Mouse (Mus musculus) MEL (cell line): ENCODE data around the gene Zfp119a. TPM values are rescaled to one million over a fixed set of nuclear protein-coding genes. Genes with fewer than 3 reads are reported as not detected.

Experiments used
- DNase-seq: peaks from one replicate; pipeline ENCODE4 v3.0.0; 2011; ENCODE audit warnings: low read depth, low spot score
- H3K27ac ChIP-seq: 2 replicates; pipeline ENCODE4 v1.5.1; 2012; ENCODE audit warnings: low read depth, mild to moderate bottlenecking, control low read depth, low read length, moderate library complexity; ENCODE audit not compliant: control insufficient read depth
- H3K27me3 ChIP-seq, 2 experiments: fragments of 150-350 bp in 1 of 2; sonication (generic) in 1 of 2; 2 replicates each; pipeline ENCODE4 v1.6.1; 2012; ENCODE audit warnings: low read length in 2 of 2, mild to moderate bottlenecking in 2 of 2, improper control_type of control experiment in 1 of 2, moderate library complexity in 1 of 2; ENCODE audit not compliant: insufficient read depth in 2 of 2, control insufficient read depth in 1 of 2
- H3K36me3 ChIP-seq, 2 experiments: 2 replicates each; pipeline ENCODE4 v1.6.1; 2012 to 2014; ENCODE audit warnings: low read length in 2 of 2, improper control_type of control experiment in 1 of 2, inconsistent platforms in 1 of 2, mild to moderate bottlenecking in 1 of 2; ENCODE audit not compliant: insufficient read depth in 2 of 2, control insufficient read depth in 1 of 2
- H3K4me1 ChIP-seq, 2 experiments: fragments of 150-350 bp in 1 of 2; sonication (generic) in 1 of 2; 2 replicates each; pipeline ENCODE4 v1.6.1; 2012; ENCODE audit warnings: low read length in 2 of 2, improper control_type of control experiment in 1 of 2, mild to moderate bottlenecking in 1 of 2; ENCODE audit not compliant: insufficient read depth in 2 of 2, control insufficient read depth in 1 of 2
- H3K4me3 ChIP-seq, 2 experiments: fragments of 150-350 bp in 1 of 2; sonication (generic) in 1 of 2; 2 replicates each; pipeline ENCODE4 v1.5.1; 2012; ENCODE audit warnings: low read depth in 2 of 2, low read length in 2 of 2, mild to moderate bottlenecking in 2 of 2, moderate library complexity in 2 of 2, control low read depth in 1 of 2, improper control_type of control experiment in 1 of 2; ENCODE audit not compliant: control insufficient read depth in 1 of 2, insufficient read depth in 1 of 2
- H3K79me2 ChIP-seq: 2 replicates; pipeline ENCODE4 v1.6.1; 2012; ENCODE audit warnings: mild to moderate bottlenecking, low read length, moderate library complexity; ENCODE audit not compliant: control insufficient read depth, poor library complexity, insufficient read depth
- H3K9ac ChIP-seq: 2 replicates; pipeline ENCODE4 v1.6.1; 2012; ENCODE audit warnings: low read depth, mild to moderate bottlenecking, control low read depth, low read length, moderate library complexity; ENCODE audit not compliant: control insufficient read depth, poor library complexity, severe bottlenecking
- H3K9me3 ChIP-seq: fragments of 150-350 bp; sonication (generic); replicated peaks from 2 replicates; pipeline ENCODE4 v1.6.1; 2012; ENCODE audit warnings: mild to moderate bottlenecking, low read length, improper control_type of control experiment, moderate library complexity; ENCODE audit not compliant: insufficient read depth
- CHD1 ChIP-seq: IDR thresholded peaks from 2 replicates; pipeline ENCODE4 v1.6.1; 2012; ENCODE audit warnings: low read depth, mild to moderate bottlenecking, inconsistent platforms, low read length, improper control_type of control experiment
- CTCF ChIP-seq, 3 experiments: IDR thresholded peaks in 2 of 3; conservative IDR thresholded peaks in 1 of 3; 2 replicates each; pipeline ENCODE4 v1.5.1; 2011 to 2012; ENCODE audit warnings: low read length in 3 of 3, low read depth in 2 of 3, mild to moderate bottlenecking in 2 of 3, improper control_type of control experiment in 1 of 3, inconsistent platforms in 1 of 3, mixed read lengths in 1 of 3, moderate library complexity in 1 of 3; ENCODE audit not compliant: control insufficient read depth in 1 of 3, insufficient read depth in 1 of 3, poor library complexity in 1 of 3, severe bottlenecking in 1 of 3
- E2F4 ChIP-seq: IDR thresholded peaks from 2 replicates; pipeline ENCODE4 v1.6.1; 2011; ENCODE audit warnings: low read depth, low read length, improper control_type of control experiment, borderline replicate concordance
- EP300 ChIP-seq, 2 experiments: IDR thresholded peaks; 2 replicates each; pipeline ENCODE4 v1.6.1; 2011; ENCODE audit warnings: improper control_type of control experiment in 2 of 2, low read length in 2 of 2, low read depth in 1 of 2, mild to moderate bottlenecking in 1 of 2
- GABPA ChIP-seq: IDR thresholded peaks from 2 replicates; pipeline ENCODE4 v1.6.1; 2012; ENCODE audit warnings: low read depth, mild to moderate bottlenecking, inconsistent platforms, low read length, improper control_type of control experiment, moderate library complexity
- GATA1 ChIP-seq: IDR thresholded peaks from 2 replicates; pipeline ENCODE4 v1.6.1; 2011; ENCODE audit warnings: low read depth, low read length, improper control_type of control experiment
- MAFK ChIP-seq: IDR thresholded peaks from 2 replicates; pipeline ENCODE4 v1.6.1; 2011; ENCODE audit warnings: low read depth, mild to moderate bottlenecking, low read length, improper control_type of control experiment, borderline replicate concordance
- MAZ ChIP-seq: IDR thresholded peaks from 2 replicates; pipeline ENCODE4 v1.6.1; 2012; ENCODE audit warnings: low read depth, mild to moderate bottlenecking, inconsistent platforms, low read length, improper control_type of control experiment
- MYB ChIP-seq: IDR thresholded peaks from 2 replicates; pipeline ENCODE4 v1.6.1; 2011; ENCODE audit warnings: mild to moderate bottlenecking, low read depth, low read length, improper control_type of control experiment
- NELFE ChIP-seq: IDR thresholded peaks from 2 replicates; pipeline ENCODE4 v1.6.1; 2011; ENCODE audit warnings: low read depth, low read length, improper control_type of control experiment
- NRF1 ChIP-seq: IDR thresholded peaks from 2 replicates; pipeline ENCODE4 v1.6.1; 2014; ENCODE audit warnings: low read depth, mild to moderate bottlenecking, inconsistent platforms, low read length, improper control_type of control experiment, moderate library complexity; ENCODE audit not compliant: poor library complexity, insufficient read depth, severe bottlenecking
- POLR2AphosphoS5 ChIP-seq: IDR thresholded peaks from 2 replicates; pipeline ENCODE4 v1.6.1; 2012; ENCODE audit warnings: low read depth, borderline replicate concordance, mild to moderate bottlenecking, inconsistent platforms, low read length, moderate library complexity, mixed read lengths
- RAD21 ChIP-seq: IDR thresholded peaks from 2 replicates; pipeline ENCODE4 v1.6.1; 2011; ENCODE audit warnings: mild to moderate bottlenecking, low read depth, low read length, improper control_type of control experiment
- RCOR1 ChIP-seq: IDR thresholded peaks from 2 replicates; pipeline ENCODE4 v1.6.1; 2012; ENCODE audit warnings: low read depth, mild to moderate bottlenecking, inconsistent platforms, low read length, improper control_type of control experiment
- SMC3 ChIP-seq: IDR thresholded peaks from 2 replicates; pipeline ENCODE4 v1.6.1; 2011; ENCODE audit warnings: low read depth, low read length, improper control_type of control experiment
- TBP ChIP-seq: IDR thresholded peaks from 2 replicates; pipeline ENCODE4 v1.8.0; 2011; ENCODE audit warnings: low read depth, low read length, improper control_type of control experiment
- UBTF ChIP-seq: IDR thresholded peaks from 2 replicates; pipeline ENCODE4 v1.6.1; 2012; ENCODE audit warnings: low read depth, mild to moderate bottlenecking, inconsistent platforms, low read length, improper control_type of control experiment, moderate library complexity, borderline replicate concordance; ENCODE audit not compliant: insufficient read depth
- USF1 ChIP-seq: IDR thresholded peaks from 2 replicates; pipeline ENCODE4 v1.6.1; 2014; ENCODE audit warnings: low read depth, mild to moderate bottlenecking, inconsistent platforms, low read length, improper control_type of control experiment, moderate library complexity
- USF2 ChIP-seq, 2 experiments: IDR thresholded peaks; 2 replicates each; pipeline ENCODE4 v1.6.1; 2011 to 2012; ENCODE audit warnings: improper control_type of control experiment in 2 of 2, low read length in 2 of 2, borderline replicate concordance in 1 of 2, inconsistent platforms in 1 of 2, low read depth in 1 of 2, mild to moderate bottlenecking in 1 of 2; ENCODE audit not compliant: insufficient read depth in 1 of 2
- ZC3H11A ChIP-seq: IDR thresholded peaks from 2 replicates; pipeline ENCODE4 v1.6.1; 2012; ENCODE audit warnings: low read depth, mild to moderate bottlenecking, inconsistent platforms, low read length, improper control_type of control experiment
- ZKSCAN1 ChIP-seq: IDR thresholded peaks from 2 replicates; pipeline ENCODE4 v1.6.1; 2012; ENCODE audit warnings: low read depth, mild to moderate bottlenecking, inconsistent platforms, low read length, improper control_type of control experiment, moderate library complexity
- ZMIZ1 ChIP-seq: IDR thresholded peaks from 2 replicates; pipeline ENCODE4 v1.6.1; 2012; ENCODE audit warnings: low read depth, mild to moderate bottlenecking, inconsistent platforms, low read length, improper control_type of control experiment, moderate library complexity
- polyA plus RNA-seq, 2 experiments: library from polyadenylated mRNA; stranded (reverse) in 1 of 2; unstranded in 1 of 2; fragments of >175 nt in 1 of 2; fragments of >200 nt in 1 of 2; gene quantifications; 2 replicates each; pipeline versions ENCODE4 v1.2.1 to v1.2.4; 2012; ENCODE audit warnings: low replicate concordance in 2 of 2, low read depth in 1 of 2; ENCODE audit not compliant: insufficient read length in 2 of 2, insufficient read depth in 1 of 2, missing spikeins in 1 of 2
- total RNA-seq: library from RNA; depleted of rRNA; stranded (reverse); fragments of 300-350 nt; gene quantifications from 2 replicates; pipeline ENCODE4 v1.2.3, GENCODE M21; 2012; rRNA removed

Gene Zfp119a
- total and polyA plus RNA-seq, 3 experiments = 0.71 to 1.7 TPM; not detected in 1

DNA sequence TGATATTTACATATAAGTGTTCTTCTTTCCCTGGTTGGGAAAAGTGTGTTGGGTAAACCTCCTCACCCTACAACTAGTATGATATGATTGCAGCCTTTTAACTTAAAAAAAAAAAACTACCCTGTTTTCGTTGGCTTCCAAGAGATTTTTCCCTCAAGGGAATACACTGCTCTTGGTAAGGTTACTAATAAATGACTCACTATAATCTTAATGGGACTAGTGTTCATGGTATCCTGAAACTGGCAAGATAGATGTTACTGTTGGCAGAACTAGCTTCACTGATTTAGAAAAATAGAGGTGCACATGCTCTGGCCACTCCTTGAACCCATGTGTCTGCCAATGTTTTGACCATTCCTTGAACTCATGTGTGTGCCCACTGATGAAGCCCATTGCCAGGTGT is 57.2 kb downstream of the Zfp119a start:
- H3K9me3 ChIP-seq = no peaks in the 10 kb centered on the region
- H3K9ac ChIP-seq = no peak overlapping the region
- no peak for DNase-seq
- no peaks in the 10 kb centered on the region for H3K4me1 ChIP-seq
- no peak for TF ChIP-seq MAZ
- TF ChIP-seq USF1 = no peak
- no peak for TF ChIP-seq EP300 (IDR thresholded peaks at IDR 0.05; ENCODE audit: low read depth in 1 of 2, low read length in 2 of 2)
- TF ChIP-seq USF2 (IDR thresholded peaks at IDR 0.05; ENCODE audit: borderline replicate concordance in 1 of 2, insufficient read depth in 1 of 2, low read depth in 1 of 2, low read length in 2 of 2) = no peak
- no peak for TF ChIP-seq RCOR1
- TF ChIP-seq NELFE = no peak
- TF ChIP-seq ZKSCAN1 = no peak
- TF ChIP-seq TBP = no peak
- no peak for TF ChIP-seq POLR2AphosphoS5
- TF ChIP-seq NRF1 = no peak
- TF ChIP-seq MAFK = no peak
- no peak for TF ChIP-seq ZMIZ1
- no peak for TF ChIP-seq E2F4
- no peak for TF ChIP-seq UBTF
- no peak for TF ChIP-seq CTCF (IDR thresholded peaks at IDR 0.05 in 2 of 3, conservative IDR thresholded peaks at IDR 0.05 in 1 of 3; ENCODE audit: control insufficient read depth in 1 of 3, insufficient read depth in 1 of 3, low read depth in 2 of 3, low read length in 3 of 3, poor library complexity in 1 of 3, severe bottlenecking in 1 of 3)
- TF ChIP-seq GATA1 = no peak
- TF ChIP-seq ZC3H11A = no peak
- no peak for TF ChIP-seq CHD1
- peaks cover 0 to 2% of the 10 kb centered on the region in 2 experiments; a peak in 1 of 4 replicates for H3K36me3 ChIP-seq
- no peaks in the 10 kb centered on the region for H3K79me2 ChIP-seq
- H3K4me3 ChIP-seq = no peak overlapping the region
- H3K27ac ChIP-seq = no peak overlapping the region
- H3K27me3 ChIP-seq = no peaks in the 10 kb centered on the region

DNA sequence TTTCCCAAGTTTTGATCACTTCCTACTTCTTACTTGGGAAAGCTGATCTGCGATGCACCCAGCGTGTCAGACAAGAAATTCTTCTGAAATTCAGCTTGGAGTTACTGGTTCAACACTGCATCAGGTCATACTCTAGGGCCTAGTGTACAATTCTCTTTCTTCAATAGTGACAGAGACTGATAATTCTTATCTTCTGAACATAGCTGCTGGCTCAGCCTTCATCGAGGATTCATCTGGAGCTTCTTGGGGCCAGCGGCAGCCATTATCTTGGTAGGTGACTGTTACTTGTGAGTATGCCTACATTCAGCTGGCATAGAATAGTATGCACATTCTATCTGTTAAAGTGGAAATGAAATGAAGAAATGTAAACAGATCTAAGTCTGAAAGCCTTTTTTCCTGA is 61.9 kb downstream of the Zfp119a start:
- DNase-seq = peak; percentile 16
- Histone ChIP-seq H3K9ac (no peak overlapping the region), H3K9me3 (no peaks in the 10 kb centered on the region), H3K27me3 (no peaks in the 10 kb centered on the region; a peak in 1 of 4 replicates), H3K4me1 (no peaks in the 10 kb centered on the region), H3K4me3 (no peak overlapping the region), H3K79me2 (no peaks in the 10 kb centered on the region), H3K27ac (no peak overlapping the region), H3K36me3 (peaks cover 0 to 2% of the 10 kb centered on the region in 2 experiments; a peak in 1 of 4 replicates)
- TF ChIP-seq ZC3H11A (no peak), ZKSCAN1 (no peak), GATA1 (no peak), POLR2AphosphoS5 (no peak), RAD21 (no peak), MYB (no peak), GABPA (no peak), SMC3 (no peak)

Other genes starting within 250 kb of the Zfp119a start
- 5.3 and 5.7 TPM in 2 replicates for gene Pot1b, start 166.3 kb downstream of the Zfp119a start, total RNA-seq
- gene Pot1b, start 166.3 kb downstream of the Zfp119a start, polyA plus RNA-seq = 1 to 10 TPM in 1 of 2 experiments, not detected in 1; 6.5 TPM
- 0.04 TPM in 1 of 2 replicates, not detected in the other for gene Adgre4, start 128.9 kb downstream of the Zfp119a start, total RNA-seq
- not detected for gene Adgre4, start 128.9 kb downstream of the Zfp119a start, polyA plus RNA-seq
- gene Zfp959, start 13.2 kb upstream of the Zfp119a start, total RNA-seq = 6.0 and 7.4 TPM in 2 replicates
- gene Zfp959, start 13.2 kb upstream of the Zfp119a start, polyA plus RNA-seq = 1 to 10 TPM in 1 of 2 experiments, not detected in 1; 4.2 TPM
- 1.6 and 2.0 TPM in 2 replicates for gene Zfp119b, start 70.6 kb upstream of the Zfp119a start, total RNA-seq
- gene Zfp119b, start 70.6 kb upstream of the Zfp119a start, polyA plus RNA-seq = 1 to 10 TPM in 1 of 2 experiments, not detected in 1; 1.1 TPM
- gene Ebi3, start 73.7 kb upstream of the Zfp119a start, total RNA-seq = 0.15 TPM in 1 of 2 replicates, not detected in the other
- under 1 TPM in 1 of 2 experiments, not detected in 1; 0.86 TPM for gene Ebi3, start 73.7 kb upstream of the Zfp119a start, polyA plus RNA-seq
- gene Yju2, start 80.2 kb upstream of the Zfp119a start, total RNA-seq = 17.6 and 18.6 TPM in 2 replicates
- gene Yju2, start 80.2 kb upstream of the Zfp119a start, polyA plus RNA-seq = 10 to 100 TPM; 25.2 to 91.8 TPM
- gene Shd, start 91.5 kb upstream of the Zfp119a start, total RNA-seq = 0.26 and 0.31 TPM in 2 replicates
- under 1 TPM in 1 of 2 experiments, not detected in 1; 0.89 TPM for gene Shd, start 91.5 kb upstream of the Zfp119a start, polyA plus RNA-seq
- not detected in 2 replicates for gene Fsd1, start 107.6 kb upstream of the Zfp119a start, total RNA-seq
- not detected for gene Fsd1, start 107.6 kb upstream of the Zfp119a start, polyA plus RNA-seq
- 0.08 and 0.10 TPM in 2 replicates for gene Stap2, start 126.7 kb upstream of the Zfp119a start, total RNA-seq
- under 1 TPM in 1 of 2 experiments, not detected in 1; 0.08 TPM for gene Stap2, start 126.7 kb upstream of the Zfp119a start, polyA plus RNA-seq
- 3.9 and 5.6 TPM in 2 replicates for gene Mpnd, start 126.8 kb upstream of the Zfp119a start, total RNA-seq
- gene Mpnd, start 126.8 kb upstream of the Zfp119a start, polyA plus RNA-seq = 10 to 100 TPM in 1 of 2 experiments, not detected in 1; 18.3 TPM
- 36.7 and 41.0 TPM in 2 replicates for gene Sh3gl1, start 157.7 kb upstream of the Zfp119a start, total RNA-seq
- 10 to 100 TPM in 1 of 2 experiments, not detected in 1; 78.4 TPM for gene Sh3gl1, start 157.7 kb upstream of the Zfp119a start, polyA plus RNA-seq
- gene Chaf1a, start 161.5 kb upstream of the Zfp119a start, total RNA-seq = 48.5 and 49.5 TPM in 2 replicates
- gene Chaf1a, start 161.5 kb upstream of the Zfp119a start, polyA plus RNA-seq = 100 to 1,000 TPM in 1 of 2 experiments, not detected in 1; 116 TPM
- gene Ubxn6, start 196.1 kb upstream of the Zfp119a start, total RNA-seq = 24.8 and 28.2 TPM in 2 replicates
- 10 to 100 TPM in 1 of 2 experiments, not detected in 1; 42.2 TPM for gene Ubxn6, start 196.1 kb upstream of the Zfp119a start, polyA plus RNA-seq
- gene Hdgfl2, start 200.7 kb upstream of the Zfp119a start, total RNA-seq = 64.2 and 71.9 TPM in 2 replicates
- gene Hdgfl2, start 200.7 kb upstream of the Zfp119a start, polyA plus RNA-seq = 100 to 1,000 TPM in 1 of 2 experiments, not detected in 1; 132 TPM
- 0.08 and 0.10 TPM in 2 replicates for gene Plin4, start 230.9 kb upstream of the Zfp119a start, total RNA-seq
- gene Plin4, start 230.9 kb upstream of the Zfp119a start, polyA plus RNA-seq = under 1 TPM in 1 of 2 experiments, not detected in 1; 0.07 TPM
- gene Plin5, start 238.7 kb upstream of the Zfp119a start, total RNA-seq = not detected in 2 replicates
- not detected for gene Plin5, start 238.7 kb upstream of the Zfp119a start, polyA plus RNA-seq
- gene Lrg1, start 243.1 kb upstream of the Zfp119a start, total RNA-seq = not detected in 2 replicates
- not detected for gene Lrg1, start 243.1 kb upstream of the Zfp119a start, polyA plus RNA-seq